Mouse (Mus musculus) neural tube, embryonic 11.5 days (tissue): ENCODE measurements at regions not wholly inside any gene's neighbourhood (a gene's known extent, or its start where the extent isn't known, plus 50 kb on each side); places are given as distances from the start of the nearest gene placed in this dataset.

ENCODE experiments used
- ATAC-seq: fragments of 200-750 bp; cut with Nextera tagmentation; 2 replicates; pipeline ENCODE4 v1.8.0; 2017; ENCODE audit warnings: moderate number of reproducible peaks, mild to moderate bottlenecking, moderate TSS enrichment, moderate library complexity; ENCODE audit not compliant: insufficient read depth, low FRiP score, low TSS enrichment
- DNase-seq: peaks from one replicate; pipeline ENCODE4 v3.0.0-alpha.2; 2015; ENCODE audit warnings: low spot score
- H3K27ac ChIP-seq: fragments of 300-500 bp; sonication (generic); 2 replicates; pipeline ENCODE4 v1.5.1; 2014; ENCODE audit warnings: low read depth, mild to moderate bottlenecking, low read length
- H3K27me3 ChIP-seq: fragments of 300-500 bp; sonication (generic); 2 replicates; pipeline ENCODE4 v1.6.1; 2014; ENCODE audit warnings: mild to moderate bottlenecking, low read length, mixed read lengths; ENCODE audit not compliant: control insufficient read depth, insufficient read depth
- H3K36me3 ChIP-seq: fragments of 300-500 bp; sonication (generic); 2 replicates; pipeline ENCODE4 v1.6.1; 2014; ENCODE audit warnings: mild to moderate bottlenecking, low read length, moderate library complexity, mixed read lengths; ENCODE audit not compliant: control insufficient read depth, insufficient read depth
- H3K4me1 ChIP-seq: fragments of 300-500 bp; sonication (generic); 2 replicates; pipeline ENCODE4 v1.6.1; 2014; ENCODE audit warnings: low read length, mixed read lengths; ENCODE audit not compliant: control insufficient read depth, insufficient read depth
- H3K4me2 ChIP-seq: fragments of 300-500 bp; sonication (generic); 2 replicates; pipeline ENCODE4 v1.6.1; 2014; ENCODE audit warnings: low read depth, mild to moderate bottlenecking, moderate library complexity
- H3K4me3 ChIP-seq: fragments of 300-500 bp; sonication (generic); 2 replicates; pipeline ENCODE4 v1.5.1; 2014; ENCODE audit warnings: low read depth, low read length
- H3K9ac ChIP-seq: fragments of 300-500 bp; sonication (generic); 2 replicates; pipeline ENCODE4 v1.6.1; 2014; ENCODE audit warnings: mild to moderate bottlenecking, low read length
- H3K9me3 ChIP-seq: fragments of 300-500 bp; sonication (generic); 2 replicates; pipeline ENCODE4 v1.6.1; 2016; ENCODE audit warnings: low read length; ENCODE audit not compliant: control insufficient read depth
- WGBS: fragments of 180-500 bp; shearing (Covaris S2); extraction: QIAGEN DNeasy Blood & Tissue Kit; methylation state at CpG from one replicate; pipeline ENCODE4 v1.1.7; 2014; 5-methylcytosine and 5-hydroxymethylcytosine counted together

GRCm38 (mm10) chr1:183792230-183792813 lies 220.8 kb upstream of the Dusp10 start:
- ATAC-seq (no peak), DNase-seq (no peak)
- no peak overlapping the region for H3K9ac ChIP-seq
- H3K9me3 ChIP-seq: no peaks in the 10 kb centered on the region
- no peaks in the 10 kb centered on the region for H3K27me3 ChIP-seq
- 79% methylated on average over 7 of the region's 7 CpGs for WGBS
- no peak overlapping the region for H3K4me3 ChIP-seq
- H3K4me1 ChIP-seq: no peaks in the 10 kb centered on the region
- no peak overlapping the region for H3K4me2 ChIP-seq
- no peaks in the 10 kb centered on the region for H3K36me3 ChIP-seq
- H3K27ac ChIP-seq: no peak overlapping the region

GRCm38 (mm10) chr1:183793324-183793723 lies 219.8 kb upstream of the Dusp10 start:
- no peak overlapping the region for H3K4me3 ChIP-seq
- no peak overlapping the region for H3K9ac ChIP-seq
- H3K4me1 ChIP-seq: no peaks in the 10 kb centered on the region
- no peaks in the 10 kb centered on the region for H3K36me3 ChIP-seq
- WGBS: 91% methylated on average over 4 of the region's 4 CpGs
- H3K27me3 ChIP-seq: no peaks in the 10 kb centered on the region
- H3K4me2 ChIP-seq: no peak overlapping the region
- DNase-seq (no peak), ATAC-seq (no peak)
- no peaks in the 10 kb centered on the region for H3K9me3 ChIP-seq
- no peak overlapping the region for H3K27ac ChIP-seq

GRCm38 (mm10) chr1:183793913-183794445 lies 219.1 kb upstream of the Dusp10 start:
- H3K4me3 ChIP-seq: no peak overlapping the region
- no peaks in the 10 kb centered on the region for H3K9me3 ChIP-seq
- ATAC-seq: no peak
- no peaks in the 10 kb centered on the region for H3K36me3 ChIP-seq
- no peak for DNase-seq
- H3K27ac ChIP-seq: no peak overlapping the region
- no peaks in the 10 kb centered on the region for H3K4me1 ChIP-seq
- H3K27me3 ChIP-seq: no peaks in the 10 kb centered on the region
- H3K4me2 ChIP-seq: no peak overlapping the region
- no peak overlapping the region for H3K9ac ChIP-seq
- 53% methylated on average over 8 of the region's 8 CpGs for WGBS

- Histone ChIP-seq H3K27me3 (no peaks in the 10 kb centered on the region), H3K4me1 (no peaks in the 10 kb centered on the region), H3K36me3 (no peaks in the 10 kb centered on the region), H3K9ac (no peak overlapping the region), H3K4me3 (no peak overlapping the region), H3K4me2 (no peak overlapping the region), H3K27ac (no peak overlapping the region), H3K9me3 (no peaks in the 10 kb centered on the region)
- DNase-seq (no peak), ATAC-seq (no peak)
- 84% methylated on average over 4 of the region's 4 CpGs for WGBS
Observed at GRCm38 (mm10) chr1:183802351-183802750, 210.8 kb upstream of the Dusp10 start.

GRCm38 (mm10) chr1:183803357-183803756 lies 209.7 kb upstream of the Dusp10 start:
- WGBS: 88% methylated on average over 5 of the region's 5 CpGs
- no peak for ATAC-seq

GRCm38 (mm10) chr1:183803826-183804225 lies 209.3 kb upstream of the Dusp10 start:
- no peaks in the 10 kb centered on the region for H3K27me3 ChIP-seq
- 73% methylated on average over 1 of the region's 1 CpGs for WGBS
- H3K4me2 ChIP-seq: no peak overlapping the region
- H3K36me3 ChIP-seq: no peaks in the 10 kb centered on the region
- DNase-seq: no peak
- H3K27ac ChIP-seq: no peak overlapping the region
- no peaks in the 10 kb centered on the region for H3K9me3 ChIP-seq
- no peak for ATAC-seq
- H3K9ac ChIP-seq: no peak overlapping the region
- H3K4me3 ChIP-seq: no peak overlapping the region
- no peaks in the 10 kb centered on the region for H3K4me1 ChIP-seq

More at GRCm38 (mm10) chr1:183803357-183803756, 209.7 kb upstream of the Dusp10 start:
- H3K4me3 ChIP-seq: no peak overlapping the region
- H3K27me3 ChIP-seq: no peaks in the 10 kb centered on the region
- no peak overlapping the region for H3K9ac ChIP-seq
- no peak for DNase-seq
- H3K4me2 ChIP-seq: no peak overlapping the region
- H3K9me3 ChIP-seq: no peaks in the 10 kb centered on the region
- no peaks in the 10 kb centered on the region for H3K36me3 ChIP-seq
- no peak overlapping the region for H3K27ac ChIP-seq
- H3K4me1 ChIP-seq: no peaks in the 10 kb centered on the region

GRCm38 (mm10) chr1:183804295-183804694 lies 208.8 kb upstream of the Dusp10 start:
- Histone ChIP-seq H3K4me1 (no peaks in the 10 kb centered on the region), H3K36me3 (no peaks in the 10 kb centered on the region), H3K9me3 (no peaks in the 10 kb centered on the region), H3K27ac (no peak overlapping the region), H3K9ac (no peak overlapping the region), H3K4me2 (no peak overlapping the region), H3K27me3 (no peaks in the 10 kb centered on the region), H3K4me3 (no peak overlapping the region)
- WGBS: 80% methylated on average over 2 of the region's 2 CpGs
- DNase-seq (no peak), ATAC-seq (no peak)

GRCm38 (mm10) chr1:183806864-183807730 lies 206.0 kb upstream of the Dusp10 start:
- no peaks in the 10 kb centered on the region for H3K4me1 ChIP-seq
- ATAC-seq: no peak
- no peak overlapping the region for H3K27ac ChIP-seq
- H3K4me2 ChIP-seq: no peak overlapping the region
- H3K9ac ChIP-seq: no peak overlapping the region
- 70% methylated on average over 8 of the region's 8 CpGs for WGBS
- H3K36me3 ChIP-seq: no peaks in the 10 kb centered on the region
- H3K27me3 ChIP-seq: no peaks in the 10 kb centered on the region
- H3K9me3 ChIP-seq: no peaks in the 10 kb centered on the region
- no peak overlapping the region for H3K4me3 ChIP-seq
- no peak for DNase-seq

GRCm38 (mm10) chr1:183808168-183808567 lies 204.9 kb upstream of the Dusp10 start:
- Histone ChIP-seq H3K4me1 (no peaks in the 10 kb centered on the region), H3K27ac (no peak overlapping the region), H3K4me3 (no peak overlapping the region), H3K9me3 (no peaks in the 10 kb centered on the region), H3K36me3 (no peaks in the 10 kb centered on the region), H3K4me2 (no peak overlapping the region), H3K27me3 (no peaks in the 10 kb centered on the region), H3K9ac (no peak overlapping the region)
- no peak for ATAC-seq
- 83% methylated on average over 2 of the region's 2 CpGs for WGBS
- DNase-seq: no peak
